Mouse (Mus musculus): ENCODE measurements around the gene Fam180a. TPM values are rescaled to one million over a fixed set of nuclear protein-coding genes. Genes with fewer than 3 reads are reported as not detected.

Gene Fam180a
- polyA plus RNA-seq, 1 experiment: not detected

DNA sequence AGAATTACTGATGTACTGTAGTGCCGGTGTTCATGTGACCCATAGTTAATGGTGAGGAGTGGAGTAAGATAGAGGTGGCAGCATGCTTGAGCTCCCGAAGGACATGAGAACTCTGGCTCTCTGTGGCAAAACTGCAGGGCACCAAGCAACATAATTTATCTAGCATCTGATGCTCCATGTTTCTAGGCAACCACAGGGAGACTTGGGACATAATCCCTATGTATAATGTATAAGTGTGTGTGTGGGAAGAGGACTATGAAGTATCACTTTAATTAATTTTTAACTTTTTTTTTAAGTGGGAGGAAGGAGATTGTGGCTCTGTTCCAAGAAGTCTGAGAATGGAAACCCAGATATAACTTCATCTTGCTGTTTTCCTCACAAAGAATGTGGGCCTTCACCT is 31.0 kb downstream of the Fam180a start:
- H3K27ac ChIP-seq (replicated peaks; ENCODE audit: low read depth, low read length): no peak overlapping the region
- H3K4me3 ChIP-seq (ENCODE audit: insufficient read depth, low read depth, low read length): no peak overlapping the region
- H3K4me1 ChIP-seq (ENCODE audit: control insufficient read depth, insufficient read depth, insufficient read length, low read length): no peaks in the 10 kb centered on the region

DNA sequence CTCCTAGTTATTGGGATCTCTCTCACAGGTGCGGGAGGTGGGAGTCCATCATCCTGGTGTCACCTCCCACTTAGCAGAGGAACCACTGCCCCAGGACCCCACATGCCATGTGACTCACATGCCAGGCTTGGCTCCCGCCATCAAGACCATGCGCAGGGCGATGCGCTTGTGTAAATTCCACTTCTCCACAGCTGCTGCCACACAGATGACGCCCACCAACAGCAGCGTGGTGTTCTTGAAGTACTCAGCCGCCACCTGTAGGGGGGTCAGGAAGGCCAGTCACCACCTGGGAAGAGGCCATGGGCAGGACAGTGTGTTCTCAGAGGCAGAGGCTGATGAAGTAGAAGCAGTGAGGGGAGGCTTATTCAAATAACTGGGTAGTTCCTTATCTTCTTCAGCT is 36.3 kb downstream of the Fam180a start:
- no peak overlapping the region for H3K4me3 ChIP-seq (ENCODE audit: insufficient read depth, low read depth, low read length)
- H3K4me1 ChIP-seq (ENCODE audit: control insufficient read depth, insufficient read depth, insufficient read length, low read length): no peaks in the 10 kb centered on the region; the same call in 1 of the 2 replicates
- no peak overlapping the region for H3K27ac ChIP-seq (replicated peaks; ENCODE audit: low read depth, low read length)

DNA sequence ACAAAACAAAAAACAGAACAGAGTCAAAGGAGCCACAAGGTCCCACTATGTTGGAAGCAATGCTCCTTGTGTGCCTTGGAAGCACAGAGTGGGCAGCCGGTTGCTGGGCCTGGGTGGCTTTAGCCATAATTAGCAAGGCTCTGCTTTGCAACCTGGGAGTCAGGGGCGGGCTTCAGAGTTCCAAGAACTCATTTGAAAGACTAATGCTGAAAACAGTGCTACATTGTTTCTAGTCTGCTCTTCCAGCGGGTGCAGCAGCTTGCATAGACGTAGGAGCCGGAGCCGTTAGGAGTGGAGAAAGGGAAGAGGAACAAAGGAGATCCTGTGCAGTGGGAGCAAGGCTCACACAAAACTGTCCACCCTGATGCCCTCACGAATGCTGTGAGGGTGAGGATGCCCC is 37.0 kb downstream of the Fam180a start:
- no peaks in the 10 kb centered on the region; the same call in 1 of the 2 replicates for H3K4me1 ChIP-seq (ENCODE audit: control insufficient read depth, insufficient read depth, insufficient read length, low read length)
- H3K4me3 ChIP-seq (ENCODE audit: insufficient read depth, low read depth, low read length): no peak overlapping the region
- no peak overlapping the region for H3K27ac ChIP-seq (replicated peaks; ENCODE audit: low read depth, low read length)

DNA sequence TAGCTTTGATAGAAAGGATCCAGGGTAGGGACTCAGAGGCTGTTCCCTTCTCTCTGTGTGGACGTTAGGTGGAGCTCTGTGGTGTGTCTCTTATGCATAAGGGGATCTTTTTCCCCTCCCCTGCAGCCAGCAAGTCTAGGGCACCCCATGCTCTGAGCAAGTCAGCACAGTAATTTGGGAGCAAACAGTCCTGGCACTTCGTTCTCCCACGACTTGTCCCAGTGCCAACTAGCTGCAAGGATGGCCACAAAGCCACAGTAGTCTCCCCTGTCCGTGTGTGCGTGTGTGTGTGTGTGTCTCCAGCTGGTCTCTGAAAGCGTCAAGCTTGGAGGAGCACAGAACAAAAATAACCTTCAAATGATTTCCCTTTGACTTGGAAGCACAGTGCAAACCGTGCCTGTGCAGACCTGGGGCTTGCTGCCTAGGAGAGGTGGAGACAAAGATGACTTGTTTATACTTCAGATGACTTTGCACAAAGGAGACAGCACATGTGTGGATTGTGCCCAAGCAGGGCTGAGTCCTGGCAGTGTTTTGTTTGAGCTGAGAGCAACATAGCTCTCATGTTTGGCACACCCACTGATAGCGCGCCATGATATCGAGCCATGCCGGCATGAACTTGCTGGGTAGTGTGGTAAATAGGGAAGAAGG is 37.7 kb downstream of the Fam180a start:
- Histone ChIP-seq H3K4me1 (ENCODE audit: control insufficient read depth, insufficient read depth, insufficient read length, low read length) (no peaks in the 10 kb centered on the region; the same call in 1 of the 2 replicates), H3K27ac (replicated peaks; ENCODE audit: low read depth, low read length) (no peak overlapping the region), H3K4me3 (ENCODE audit: insufficient read depth, low read depth, low read length) (no peak overlapping the region)

DNA sequence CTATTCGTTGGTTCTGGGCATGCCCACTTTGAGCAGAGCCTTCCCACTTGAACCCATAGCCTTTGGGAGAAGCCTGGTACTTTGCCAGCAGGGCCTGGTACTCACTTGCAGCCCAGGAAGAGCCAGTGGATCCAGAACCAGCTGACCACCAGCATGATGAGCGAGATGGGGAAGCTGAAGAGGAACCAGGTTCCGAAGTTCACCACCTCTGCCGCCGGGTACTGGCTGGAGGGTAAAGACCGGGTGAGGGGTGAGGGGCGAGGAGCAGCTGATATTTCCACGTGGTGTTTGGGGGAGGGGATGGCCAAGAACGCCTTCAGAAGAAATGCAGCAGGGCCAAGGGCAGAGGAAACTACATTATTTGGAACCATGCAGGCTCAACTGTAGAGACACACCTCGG is 46.6 kb downstream of the Fam180a start:
- Histone ChIP-seq H3K4me1 (ENCODE audit: control insufficient read depth, insufficient read depth, insufficient read length, low read length) (no peaks in the 10 kb centered on the region), H3K4me3 (ENCODE audit: insufficient read depth, low read depth, low read length) (no peak overlapping the region), H3K27ac (replicated peaks; ENCODE audit: low read depth, low read length) (no peak overlapping the region)

DNA sequence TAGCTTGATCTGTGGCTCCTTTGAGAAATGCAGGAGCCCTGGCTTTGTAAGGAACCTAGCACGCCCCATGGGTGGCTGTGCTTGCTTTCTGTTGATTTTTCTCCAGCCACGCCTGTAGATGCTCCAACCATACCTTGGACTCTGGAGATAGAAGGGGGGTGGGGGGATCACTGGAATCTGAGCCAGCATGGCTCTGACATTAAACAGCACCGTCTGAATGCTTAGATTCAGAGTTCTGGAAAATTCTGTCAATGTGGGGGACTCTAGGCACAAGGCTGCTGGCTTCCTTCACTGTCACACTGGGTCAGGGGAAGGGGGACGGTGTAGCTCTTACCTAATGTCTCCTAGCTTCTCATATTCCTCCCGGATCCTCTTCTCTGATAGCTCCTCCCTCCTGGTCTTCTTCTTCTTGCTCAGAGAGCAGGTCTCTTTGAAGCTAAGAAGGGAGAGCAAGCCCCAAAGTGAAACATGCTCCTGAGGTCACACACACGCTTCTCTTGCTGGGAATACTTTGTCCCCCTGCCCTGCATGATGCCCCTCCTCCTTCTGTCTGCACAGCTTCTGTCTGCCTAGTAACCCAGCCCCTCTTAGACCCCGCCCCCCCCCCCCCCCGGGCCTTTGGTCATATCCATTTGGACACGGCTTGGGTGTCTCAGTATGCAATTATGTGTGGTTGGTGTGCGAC is 47.9 kb downstream of the Fam180a start:
- no peak overlapping the region for H3K4me3 ChIP-seq (ENCODE audit: insufficient read depth, low read depth, low read length)
- no peaks in the 10 kb centered on the region for H3K4me1 ChIP-seq (ENCODE audit: control insufficient read depth, insufficient read depth, insufficient read length, low read length)
- no peak overlapping the region for H3K27ac ChIP-seq (replicated peaks; ENCODE audit: low read depth, low read length)

DNA sequence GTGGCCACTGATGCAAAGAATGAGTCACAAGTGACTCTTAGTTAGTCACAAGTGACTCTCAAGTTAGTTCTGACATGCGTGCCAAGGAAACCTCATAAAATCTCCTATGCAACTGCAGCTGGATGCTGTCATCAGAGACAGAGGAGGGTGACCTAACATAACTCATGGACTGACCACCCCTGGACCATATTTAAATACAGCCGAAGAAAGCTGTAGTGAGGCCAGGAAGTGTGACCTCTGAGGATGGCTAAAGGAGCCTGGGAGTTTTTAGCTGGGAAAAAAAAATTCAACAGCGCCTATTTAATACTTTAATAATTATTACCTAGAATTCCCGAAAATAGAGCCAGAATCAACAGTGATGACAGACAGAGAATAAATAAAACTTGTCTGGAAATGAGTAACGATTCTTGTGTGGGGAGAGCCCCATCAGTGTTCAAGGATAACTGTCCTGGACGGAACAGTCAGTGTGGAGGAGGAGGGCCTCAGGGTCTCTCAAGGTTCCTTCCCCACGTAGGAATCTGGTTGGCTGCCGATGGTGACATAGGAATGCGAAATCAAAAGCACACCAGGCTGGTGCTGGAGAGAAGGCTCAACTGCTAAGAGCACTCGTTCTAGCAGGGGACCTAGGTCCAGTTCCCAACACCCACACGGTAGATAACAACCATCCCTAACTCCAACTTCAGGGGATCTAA is 52.4 kb downstream of the Fam180a start:
- Histone ChIP-seq H3K27ac (replicated peaks; ENCODE audit: low read depth, low read length) (no peak overlapping the region), H3K4me1 (ENCODE audit: control insufficient read depth, insufficient read depth, insufficient read length, low read length) (no peaks in the 10 kb centered on the region), H3K4me3 (ENCODE audit: insufficient read depth, low read depth, low read length) (no peak overlapping the region)

DNA sequence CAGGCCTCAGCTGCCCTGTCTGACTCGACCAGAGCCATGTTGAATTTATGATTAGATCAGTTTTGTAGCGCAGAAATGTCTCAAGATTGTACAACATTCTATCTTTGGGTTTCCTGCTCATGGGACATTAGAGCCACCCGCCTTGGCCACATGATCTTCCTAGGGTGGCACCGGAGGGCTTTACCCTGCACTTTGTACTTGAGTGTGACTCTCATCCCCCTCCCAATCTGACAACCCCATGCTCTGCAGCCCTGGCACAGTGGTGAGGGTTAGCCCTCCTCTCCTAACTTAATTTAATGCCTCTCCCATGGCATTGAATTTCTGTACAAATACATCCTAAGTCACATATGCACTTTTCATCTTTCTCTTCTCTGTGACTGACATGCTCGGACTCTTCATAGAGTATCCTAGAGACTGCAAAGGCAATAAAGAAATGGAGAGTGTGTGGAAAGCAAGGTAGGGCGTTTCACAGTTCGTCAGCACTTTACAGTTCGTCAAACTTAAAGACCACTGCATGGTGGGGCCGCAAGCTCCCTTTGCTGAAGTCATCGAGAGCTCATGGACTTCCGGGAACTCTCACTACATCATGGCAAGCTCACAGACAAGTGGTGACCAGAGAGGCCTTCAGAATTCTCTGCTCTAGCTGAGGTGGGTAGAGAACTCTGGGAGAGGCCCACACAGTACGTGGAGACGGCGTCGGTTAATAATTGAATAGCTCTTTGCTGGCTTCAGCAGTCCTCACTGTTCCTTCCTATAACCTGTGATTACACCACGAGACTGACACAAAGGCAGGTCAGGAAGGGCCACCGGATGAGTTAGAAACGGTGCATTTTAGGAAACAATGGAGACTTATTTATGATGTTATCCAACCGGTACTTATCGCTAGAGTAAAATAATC is 53.8 kb downstream of the Fam180a start:
- Histone ChIP-seq H3K4me1 (ENCODE audit: control insufficient read depth, insufficient read depth, insufficient read length, low read length) (no peaks in the 10 kb centered on the region), H3K27ac (replicated peaks; ENCODE audit: low read depth, low read length) (no peak overlapping the region), H3K4me3 (ENCODE audit: insufficient read depth, low read depth, low read length) (no peak overlapping the region)

DNA sequence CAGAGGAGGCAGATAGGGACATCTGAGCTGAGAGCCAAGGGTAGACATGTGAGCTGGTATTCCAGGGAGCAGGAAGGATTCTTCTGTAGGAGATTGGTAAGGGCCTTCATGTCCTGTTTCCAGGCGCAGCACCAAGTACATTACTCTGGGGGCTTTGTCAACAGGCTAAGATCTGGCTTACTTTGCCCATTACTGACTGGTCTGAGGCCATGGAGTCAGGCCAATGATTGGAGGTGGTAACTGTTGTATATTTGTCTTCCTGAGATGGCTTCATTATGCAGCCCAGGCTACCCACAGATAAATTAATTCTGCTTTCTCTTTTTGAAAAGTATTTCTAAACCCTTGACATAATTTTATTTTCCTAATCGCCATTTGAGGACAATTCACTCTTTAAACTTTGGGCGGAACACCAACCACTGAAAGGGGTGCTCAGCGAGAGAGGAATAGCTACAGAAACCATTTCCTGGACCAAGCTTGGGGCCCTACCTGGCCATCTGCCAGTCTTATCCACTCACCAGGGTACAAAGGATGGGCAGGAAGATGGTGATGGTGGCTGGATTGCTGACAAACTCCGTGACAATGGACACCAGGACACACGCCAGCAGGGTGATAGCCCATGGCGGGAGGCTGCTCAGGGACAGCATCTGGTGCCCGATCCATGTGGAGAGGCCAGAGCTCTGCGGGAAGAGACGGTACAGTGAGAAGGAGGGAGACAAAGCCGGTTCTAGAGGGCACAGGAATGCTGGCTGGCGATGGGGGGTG is 54.7 kb downstream of the Fam180a start:
- no peak overlapping the region for H3K4me3 ChIP-seq (ENCODE audit: insufficient read depth, low read depth, low read length)
- peaks cover under 1% of the 10 kb centered on the region; the same call in 1 of the 2 replicates for H3K4me1 ChIP-seq (ENCODE audit: control insufficient read depth, insufficient read depth, insufficient read length, low read length)
- H3K27ac ChIP-seq (replicated peaks; ENCODE audit: low read depth, low read length): no peak overlapping the region

DNA sequence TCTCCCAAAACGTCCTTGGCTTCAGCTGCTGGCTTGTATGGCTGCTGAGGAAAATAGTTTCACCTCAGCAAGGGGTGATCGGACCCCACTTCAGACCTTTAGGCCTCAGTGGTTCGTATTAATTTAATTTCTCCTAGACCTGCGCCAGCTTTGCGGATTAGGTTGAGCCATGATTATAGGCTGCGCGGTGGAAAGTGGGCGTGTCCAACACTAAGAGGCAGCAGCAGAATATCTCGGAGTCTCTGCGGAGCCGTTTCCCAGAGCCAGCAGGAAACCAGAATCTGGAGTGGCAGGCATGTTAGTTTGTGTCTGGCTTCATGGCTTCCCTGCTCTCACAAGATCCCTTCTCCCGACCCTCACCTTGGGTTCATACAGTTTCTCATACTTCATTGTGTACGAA is 56.3 kb downstream of the Fam180a start:
- Histone ChIP-seq H3K4me3 (ENCODE audit: insufficient read depth, low read depth, low read length) (no peak overlapping the region), H3K4me1 (ENCODE audit: control insufficient read depth, insufficient read depth, insufficient read length, low read length) (peaks cover 3% of the 10 kb centered on the region; the same call in 1 of the 2 replicates), H3K27ac (replicated peaks; ENCODE audit: low read depth, low read length) (no peak overlapping the region)

DNA sequence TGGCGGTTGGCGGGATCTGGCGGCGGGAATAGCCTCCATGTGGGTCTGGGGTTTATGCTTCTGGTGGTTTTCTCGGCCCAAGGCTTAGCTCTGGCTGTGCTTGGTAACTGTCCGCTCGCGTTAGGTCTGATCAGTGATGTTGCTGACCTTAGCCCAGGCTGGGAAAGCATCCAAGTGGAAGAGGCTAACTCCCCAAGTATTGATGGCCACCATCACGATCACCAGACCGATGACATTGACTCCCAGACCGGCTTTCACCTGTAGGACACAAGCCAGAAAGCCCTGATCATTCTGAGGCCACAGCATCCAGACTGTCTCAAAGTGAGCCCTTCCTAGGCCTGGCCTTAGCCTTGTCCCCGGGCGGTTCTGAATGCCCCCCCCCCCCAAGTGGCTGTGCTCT is 57.2 kb downstream of the Fam180a start:
- Histone ChIP-seq H3K4me3 (ENCODE audit: insufficient read depth, low read depth, low read length) (no peak overlapping the region), H3K4me1 (ENCODE audit: control insufficient read depth, insufficient read depth, insufficient read length, low read length) (peaks cover 3% of the 10 kb centered on the region; the same call in 1 of the 2 replicates), H3K27ac (replicated peaks; ENCODE audit: low read depth, low read length) (no peak overlapping the region)

DNA sequence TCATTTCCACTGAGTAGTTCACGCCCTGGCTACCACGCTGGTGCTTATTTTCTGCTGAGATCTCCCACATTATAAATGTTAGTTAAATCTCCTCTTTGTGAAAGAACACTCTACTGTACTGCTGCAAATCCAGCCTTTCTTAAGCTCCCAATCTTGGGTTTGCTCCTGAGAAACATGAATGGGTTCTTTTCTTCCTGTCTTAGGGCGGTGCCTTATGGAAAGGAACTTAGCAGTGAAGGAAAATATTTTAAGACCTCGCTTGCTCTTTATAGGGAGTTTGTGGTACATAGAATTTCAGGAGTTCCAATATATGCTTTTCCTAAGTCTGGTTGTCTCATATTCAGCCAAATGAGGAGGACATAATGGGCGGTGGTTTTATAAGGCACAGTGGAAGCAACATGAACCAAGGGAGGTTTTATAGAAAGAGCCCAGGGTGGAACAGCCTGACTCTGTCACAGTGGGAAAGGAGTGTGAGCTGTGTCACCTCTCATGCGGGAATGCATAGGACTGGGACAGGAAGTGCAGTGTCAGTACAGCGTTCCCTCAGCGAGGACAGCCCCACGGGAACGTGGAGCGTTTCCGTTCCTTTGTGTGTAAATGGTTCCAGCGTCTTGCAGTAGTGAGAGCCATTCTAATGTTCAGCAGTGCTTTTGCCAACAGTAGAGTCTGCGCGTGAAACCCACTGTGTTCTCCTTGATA is 60.2 kb downstream of the Fam180a start:
- H3K4me3 ChIP-seq (ENCODE audit: insufficient read depth, low read depth, low read length): no peak overlapping the region
- no peak overlapping the region for H3K27ac ChIP-seq (replicated peaks; ENCODE audit: low read depth, low read length)
- peaks cover 3% of the 10 kb centered on the region; the same call in 1 of the 2 replicates for H3K4me1 ChIP-seq (ENCODE audit: control insufficient read depth, insufficient read depth, insufficient read length, low read length)

All from brown adipose tissue, adult 24 weeks (tissue).